Mouse (Mus musculus) bone marrow, adult 2 months (tissue): ENCODE results near the gene Cnp.

Experiments used
- CTCF ChIP-seq: fragments of 200-500 bp; IDR thresholded peaks from 2 replicates; pipeline ENCODE4 v1.5.1; 2011; ENCODE audit warnings: low read length, control low read depth; ENCODE audit not compliant: control insufficient read depth, insufficient read depth
- POLR2A ChIP-seq: fragments of 200-500 bp; IDR thresholded peaks from 2 replicates; pipeline ENCODE4 v1.6.1; 2011; ENCODE audit warnings: low read depth, mild to moderate bottlenecking, control low read depth, low read length, borderline replicate concordance; ENCODE audit not compliant: control insufficient read depth

GRCm38 (mm10) chr11:100540966-100541365, 33.7 kb upstream of the Cnp start:
- TF ChIP-seq POLR2A, result no peak
- no peak for TF ChIP-seq CTCF
